Mouse (Mus musculus): ENCODE measurements around the gene Ipcef1.
"Not testable (repeated sequence)": the region's sequence is repeated elsewhere in the genome, so short reads cannot be mapped to it uniquely, and the experiment has no call there.

DNA sequence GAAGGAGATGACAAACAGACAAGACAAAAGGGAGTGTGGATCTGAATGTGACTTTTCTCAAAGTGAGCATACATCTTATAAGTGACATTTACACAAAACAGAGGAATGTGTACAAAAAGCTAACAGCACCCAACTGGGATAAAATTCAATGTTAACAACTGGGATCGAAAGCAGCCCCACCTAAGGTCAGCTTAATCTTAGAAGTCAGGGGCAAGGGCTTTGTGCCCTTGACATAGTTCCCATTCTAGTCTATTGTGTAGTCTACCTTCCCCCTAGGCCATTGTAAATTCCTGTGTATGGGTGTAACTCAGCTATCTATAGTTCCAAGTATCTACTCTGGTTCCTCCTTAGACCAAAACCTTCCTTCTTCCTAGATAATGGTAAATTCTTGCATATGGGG is 170.2 kb downstream of the Ipcef1 start:
- TF ChIP-seq CTCF, EP300 (IDR thresholded peaks at IDR 0.05; ENCODE audit: low read depth): not testable (repeated sequence)
